Mouse (Mus musculus) forebrain, embryonic 14.5 days (tissue): ENCODE results near the gene N4bp1. TPM values are rescaled to one million over a fixed set of nuclear protein-coding genes. Genes with fewer than 3 reads are reported as not detected.

Experiments used
- ATAC-seq: fragments of 200-750 bp; cut with Nextera tagmentation; 2 replicates; pipeline ENCODE4 v1.8.0; 2017; ENCODE audit warnings: mild to moderate bottlenecking, moderate library complexity
- DNase-seq: peaks from one replicate; pipeline ENCODE4 v3.0.0-alpha.2; 2015; ENCODE audit warnings: low spot score
- H3K27ac ChIP-seq: fragments of 300-500 bp; sonication (generic); 2 replicates; pipeline ENCODE4 v1.5.1; 2014; ENCODE audit warnings: low read depth, mild to moderate bottlenecking, control low read depth, low read length, moderate library complexity
- H3K27me3 ChIP-seq: fragments of 300-500 bp; sonication (generic); replicated peaks from 2 replicates; pipeline ENCODE4 v1.6.1; 2014; ENCODE audit warnings: low read length, control low read depth, mixed read lengths; ENCODE audit not compliant: control insufficient read depth, insufficient read depth
- H3K36me3 ChIP-seq: fragments of 300-500 bp; sonication (generic); 2 replicates; pipeline ENCODE4 v1.6.1; 2014; ENCODE audit warnings: low read length, control low read depth; ENCODE audit not compliant: control insufficient read depth, insufficient read depth
- H3K4me1 ChIP-seq: fragments of 300-500 bp; sonication (generic); 2 replicates; pipeline ENCODE4 v1.6.1; 2014; ENCODE audit warnings: antibody characterized with exemption, low read length, control low read depth; ENCODE audit not compliant: control insufficient read depth, insufficient read depth
- H3K4me2 ChIP-seq: fragments of 300-500 bp; sonication (generic); 2 replicates; pipeline ENCODE4 v1.6.1; 2014; ENCODE audit warnings: mild to moderate bottlenecking, control low read depth, low read length
- H3K4me3 ChIP-seq: fragments of 300-500 bp; sonication (generic); 2 replicates; pipeline ENCODE4 v1.5.1; 2014; ENCODE audit warnings: low read depth, low read length, control low read depth
- H3K9ac ChIP-seq: fragments of 300-500 bp; sonication (generic); 2 replicates; pipeline ENCODE4 v1.6.1; 2014; ENCODE audit warnings: mild to moderate bottlenecking, low read length, control low read depth, moderate library complexity
- H3K9me3 ChIP-seq: fragments of 300-500 bp; sonication (generic); replicated peaks from 2 replicates; pipeline ENCODE4 v1.6.1; 2016; ENCODE audit warnings: low read length, control low read depth, mixed read lengths; ENCODE audit not compliant: control insufficient read depth
- WGBS: fragments of 180-500 bp; shearing (Covaris S2); extraction: QIAGEN DNeasy Blood & Tissue Kit; methylation state at CpG from one replicate; pipeline ENCODE4 v1.1.7; 2014; 5-methylcytosine and 5-hydroxymethylcytosine counted together
- polyA plus RNA-seq: library from polyadenylated mRNA; unstranded; fragments of >200 nt; fragmentation: Nextera tagmentation; extraction: Ambion mirVana; gene quantifications from 2 replicates; pipeline ENCODE4 v1.2.1, GENCODE M21; 2014

Gene N4bp1
- polyA plus RNA-seq, 1 experiment from 2014 or later = 8.3 TPM

DNA sequence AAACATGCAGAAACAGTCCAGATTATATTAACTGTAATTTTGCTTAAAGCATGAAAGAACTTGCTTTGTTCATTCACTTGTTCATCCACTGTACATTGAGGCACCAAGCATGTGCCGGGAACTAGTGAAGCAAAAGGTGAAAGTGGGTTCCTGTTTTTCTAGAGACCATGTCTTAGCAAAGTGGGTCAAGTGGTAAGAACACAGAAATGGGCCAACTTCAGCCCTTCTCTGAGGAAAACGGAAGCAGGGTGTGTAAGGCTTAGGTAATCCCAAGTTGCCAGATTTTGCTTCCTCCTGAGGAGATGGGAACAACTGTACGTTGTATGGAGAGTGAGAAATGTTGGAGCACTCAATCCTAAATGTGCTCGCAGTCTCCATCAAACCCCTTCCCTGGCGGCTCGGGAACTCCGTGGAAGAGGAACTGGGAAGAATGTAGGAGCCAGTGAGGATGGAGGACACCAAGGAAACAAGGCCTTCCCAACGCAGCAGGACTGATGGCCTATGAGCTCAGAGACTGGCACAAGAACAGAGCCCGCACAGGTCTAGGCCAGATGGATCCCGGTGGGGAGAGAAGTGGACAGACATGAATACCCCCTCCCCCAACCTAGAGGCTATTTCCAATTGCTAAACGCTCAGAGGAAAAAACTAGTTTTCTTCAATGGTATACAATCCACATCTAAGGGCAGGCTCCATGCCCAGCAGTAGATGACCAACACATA, 12.8 kb downstream of the N4bp1 start:
- ATAC-seq (no peak), DNase-seq (no peak)
- Histone ChIP-seq H3K36me3 (no peaks in the 10 kb centered on the region), H3K27ac (no peak overlapping the region), H3K9me3 (no peaks in the 10 kb centered on the region), H3K9ac (no peak overlapping the region), H3K4me2 (no peak overlapping the region), H3K27me3 (no peaks in the 10 kb centered on the region), H3K4me1 (peaks cover 7% of the 10 kb centered on the region; the same call in 1 of the 2 replicates), H3K4me3 (no peak overlapping the region)
- WGBS = 94% methylated on average over 11 of the region's 11 CpGs

GRCm38 (mm10) chr8:86871421-86871820, 13.6 kb downstream of the N4bp1 start:
- no peaks in the 10 kb centered on the region for H3K36me3 ChIP-seq
- 94% methylated on average over 2 of the region's 2 CpGs for WGBS
- no peaks in the 10 kb centered on the region for H3K27me3 ChIP-seq
- no peak overlapping the region for H3K27ac ChIP-seq
- peaks cover 7% of the 10 kb centered on the region; the same call in 1 of the 2 replicates for H3K4me1 ChIP-seq
- H3K9me3 ChIP-seq = no peaks in the 10 kb centered on the region
- ATAC-seq (no peak), DNase-seq (no peak)
- no peak overlapping the region for H3K9ac ChIP-seq
- no peak overlapping the region for H3K4me3 ChIP-seq
- H3K4me2 ChIP-seq = no peak overlapping the region

- Histone ChIP-seq H3K4me1 (peaks cover 7% of the 10 kb centered on the region; the same call in 1 of the 2 replicates), H3K4me2 (no peak overlapping the region), H3K9ac (no peak overlapping the region), H3K36me3 (no peaks in the 10 kb centered on the region), H3K9me3 (no peaks in the 10 kb centered on the region), H3K27me3 (no peaks in the 10 kb centered on the region), H3K27ac (no peak overlapping the region), H3K4me3 (no peak overlapping the region)
- ATAC-seq (no peak), DNase-seq (no peak)
- WGBS = 74% methylated on average over 2 of the region's 2 CpGs
Observed at GRCm38 (mm10) chr8:86870771-86871170, 14.3 kb downstream of the N4bp1 start.

DNA sequence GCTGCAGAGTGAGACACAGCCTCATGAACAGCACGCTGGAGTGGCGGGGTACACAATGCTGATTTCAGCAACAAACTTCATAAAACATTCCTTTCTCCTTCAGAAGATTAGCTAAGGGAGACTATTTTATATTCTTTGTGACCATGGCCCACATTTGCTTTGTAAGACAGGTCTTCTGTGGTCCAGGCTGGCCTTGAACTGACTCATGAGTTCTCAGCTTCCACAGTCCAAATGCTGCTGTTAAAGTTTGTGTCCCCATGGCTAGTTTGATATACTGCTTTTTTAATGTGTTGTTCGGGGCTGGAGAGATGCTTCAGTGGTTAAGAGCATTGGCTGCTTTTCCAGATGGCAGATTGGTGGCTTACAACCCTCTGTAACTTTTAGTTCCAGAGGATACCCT, 17.0 kb downstream of the N4bp1 start:
- 94% methylated on average over 3 of the region's 3 CpGs for WGBS
- Histone ChIP-seq H3K9me3 (no peaks in the 10 kb centered on the region), H3K4me3 (no peak overlapping the region), H3K27ac (no peak overlapping the region), H3K9ac (no peak overlapping the region), H3K36me3 (no peaks in the 10 kb centered on the region), H3K4me1 (peaks cover 3% of the 10 kb centered on the region; the same call in 1 of the 2 replicates), H3K27me3 (no peaks in the 10 kb centered on the region), H3K4me2 (no peak overlapping the region)
- ATAC-seq (no peak), DNase-seq (no peak)

DNA sequence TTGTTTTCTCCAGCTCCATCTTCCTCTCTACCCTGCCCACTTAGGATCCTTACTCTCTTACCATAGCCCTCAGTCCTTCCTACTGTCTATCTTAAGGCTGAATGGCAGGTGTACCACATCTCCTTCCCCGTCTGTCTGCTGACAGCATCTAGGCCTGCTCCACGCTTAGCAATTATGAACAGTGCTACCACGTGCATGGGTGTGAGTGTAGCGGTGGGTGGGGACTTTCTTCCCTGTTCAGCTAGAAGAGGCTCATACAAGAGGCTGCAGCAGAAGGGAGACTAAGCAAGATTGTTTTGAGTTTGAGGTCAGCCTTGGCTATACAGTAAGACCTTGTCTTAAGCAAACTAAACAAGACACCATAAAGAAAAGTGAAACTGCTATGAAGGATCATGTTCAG, 20.3 kb downstream of the N4bp1 start:
- WGBS = 87% methylated on average over 4 of the region's 4 CpGs
- H3K27me3 ChIP-seq = no peaks in the 10 kb centered on the region
- H3K36me3 ChIP-seq = peaks cover 17% of the 10 kb centered on the region
- no peak overlapping the region for H3K4me2 ChIP-seq
- DNase-seq (no peak), ATAC-seq (no peak)
- H3K9ac ChIP-seq = no peak overlapping the region
- H3K27ac ChIP-seq = no peak overlapping the region
- H3K4me1 ChIP-seq = no peaks in the 10 kb centered on the region
- no peaks in the 10 kb centered on the region for H3K9me3 ChIP-seq
- no peak overlapping the region for H3K4me3 ChIP-seq

DNA sequence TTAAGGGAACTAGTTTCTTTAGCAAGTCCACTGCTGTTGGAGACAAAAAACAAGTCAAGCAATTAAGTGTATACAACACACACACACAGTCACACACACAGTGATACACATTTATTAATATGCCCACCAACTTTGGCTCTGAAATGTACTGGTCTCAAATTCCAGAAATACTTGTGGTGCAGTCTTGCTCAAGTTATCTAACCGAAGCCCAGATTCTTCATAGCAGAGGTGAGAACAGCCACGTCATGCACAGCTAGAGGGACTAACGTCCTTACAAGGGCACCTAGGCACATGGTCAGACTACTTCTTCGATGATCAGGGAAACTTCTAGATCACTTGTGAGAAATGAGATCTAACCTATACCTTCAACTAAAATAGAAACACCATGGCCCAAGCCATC, 22.2 kb downstream of the N4bp1 start:
- DNase-seq (no peak), ATAC-seq (no peak)
- WGBS = 92% methylated on average over 4 of the region's 4 CpGs
- H3K27ac ChIP-seq = no peak overlapping the region
- H3K36me3 ChIP-seq = peaks cover 21% of the 10 kb centered on the region
- H3K9ac ChIP-seq = no peak overlapping the region
- no peak overlapping the region for H3K4me2 ChIP-seq
- no peaks in the 10 kb centered on the region for H3K4me1 ChIP-seq
- H3K9me3 ChIP-seq = no peaks in the 10 kb centered on the region
- H3K27me3 ChIP-seq = no peaks in the 10 kb centered on the region
- no peak overlapping the region for H3K4me3 ChIP-seq

- Histone ChIP-seq H3K4me3 (no peak overlapping the region), H3K9ac (no peak overlapping the region), H3K27ac (no peak overlapping the region), H3K27me3 (no peaks in the 10 kb centered on the region), H3K4me2 (no peak overlapping the region), H3K4me1 (no peaks in the 10 kb centered on the region), H3K36me3 (peaks cover 21% of the 10 kb centered on the region), H3K9me3 (no peaks in the 10 kb centered on the region)
- 82% methylated on average over 3 of the region's 3 CpGs for WGBS
- DNase-seq (no peak), ATAC-seq (no peak)
Observed at GRCm38 (mm10) chr8:86862155-86862816, 22.8 kb downstream of the N4bp1 start.

DNA sequence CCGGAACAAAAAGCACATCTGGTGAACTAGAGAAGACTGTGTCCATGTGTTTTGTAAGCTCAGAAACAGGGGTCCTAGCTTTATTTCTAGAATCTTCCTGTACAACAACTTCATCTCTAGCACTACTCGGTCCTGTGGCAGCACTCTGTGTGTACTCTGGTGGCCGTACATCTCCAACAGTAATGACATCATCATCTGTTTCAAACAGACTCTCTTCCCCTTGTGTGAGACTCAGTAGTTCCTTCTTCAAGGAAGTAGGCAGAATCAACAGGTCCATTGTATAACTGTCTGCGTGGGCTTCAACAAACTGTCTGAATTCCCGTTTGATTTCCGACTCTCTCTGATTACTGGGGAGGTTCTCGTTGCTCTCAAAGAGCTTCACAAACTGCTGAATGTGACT, 23.5 kb downstream of the N4bp1 start:
- Histone ChIP-seq H3K9me3 (no peaks in the 10 kb centered on the region), H3K9ac (no peak overlapping the region), H3K27me3 (no peaks in the 10 kb centered on the region), H3K4me2 (no peak overlapping the region), H3K4me1 (no peaks in the 10 kb centered on the region), H3K36me3 (peaks cover 23% of the 10 kb centered on the region), H3K27ac (no peak overlapping the region), H3K4me3 (no peak overlapping the region)
- ATAC-seq (no peak), DNase-seq (no peak)
- 85% methylated on average over 7 of the region's 7 CpGs for WGBS

DNA sequence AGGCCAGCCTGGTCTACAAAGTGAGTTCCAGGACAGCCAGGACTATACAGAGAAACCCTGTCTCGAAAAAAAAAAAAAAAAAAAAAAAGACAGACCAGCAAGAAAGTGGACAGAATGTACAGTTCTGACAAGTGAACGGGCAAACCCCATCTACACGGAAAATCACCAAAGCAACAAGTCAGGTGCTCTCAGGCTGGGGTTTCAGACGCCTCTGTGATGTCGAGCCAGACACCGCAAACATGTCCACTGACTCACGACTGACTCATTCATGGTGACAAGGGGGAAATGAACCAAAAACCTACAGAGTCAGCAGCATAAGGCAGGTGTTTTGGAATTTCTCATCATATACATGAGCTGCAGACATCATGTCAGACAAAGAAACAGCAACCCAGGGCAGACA, 28.8 kb downstream of the N4bp1 start:
- Histone ChIP-seq H3K36me3 (peaks cover 19% of the 10 kb centered on the region), H3K4me1 (peaks cover 9% of the 10 kb centered on the region), H3K27ac (no peak overlapping the region), H3K4me2 (no peak overlapping the region), H3K27me3 (no peaks in the 10 kb centered on the region), H3K9ac (no peak overlapping the region), H3K9me3 (no peaks in the 10 kb centered on the region), H3K4me3 (no peak overlapping the region)
- WGBS = 87% methylated on average over 7 of the region's 7 CpGs
- no peak for ATAC-seq
- DNase-seq = no peak
